Mouse (Mus musculus) kidney, embryonic 14.5 days (tissue): Measurements from ENCODE around the gene Lrrc25. TPM values are rescaled to one million over a fixed set of nuclear protein-coding genes. Genes with fewer than 3 reads are reported as not detected.

Experiments used
- ATAC-seq: fragments of 200-750 bp; cut with Nextera tagmentation; 2 replicates; pipeline ENCODE4 v1.8.0; 2017; ENCODE audit warnings: moderate number of reproducible peaks, mild to moderate bottlenecking, moderate TSS enrichment, moderate library complexity; ENCODE audit not compliant: low FRiP score, low TSS enrichment
- H3K27ac ChIP-seq: fragments of 300-500 bp; sonication (generic); 2 replicates; pipeline ENCODE4 v1.5.1; 2014; ENCODE audit warnings: low read depth, mild to moderate bottlenecking, low read length, moderate library complexity, mixed read lengths
- H3K27me3 ChIP-seq: fragments of 300-500 bp; sonication (generic); 2 replicates; pipeline ENCODE4 v1.6.1; 2014; ENCODE audit warnings: mild to moderate bottlenecking, low read length; ENCODE audit not compliant: control insufficient read depth, insufficient read depth
- H3K36me3 ChIP-seq: fragments of 300-500 bp; sonication (generic); 2 replicates; pipeline ENCODE4 v1.6.1; 2014; ENCODE audit warnings: low read length, mixed read lengths; ENCODE audit not compliant: control insufficient read depth, insufficient read depth
- H3K4me1 ChIP-seq: fragments of 300-500 bp; sonication (generic); 2 replicates; pipeline ENCODE4 v1.6.1; 2014; ENCODE audit warnings: low read length, mixed read lengths; ENCODE audit not compliant: control insufficient read depth, insufficient read depth
- H3K4me2 ChIP-seq: fragments of 300-500 bp; sonication (generic); replicated peaks from 2 replicates; pipeline ENCODE4 v1.6.1; 2014; ENCODE audit warnings: low read depth, mild to moderate bottlenecking, low read length
- H3K4me3 ChIP-seq: fragments of 300-500 bp; sonication (generic); 2 replicates; pipeline ENCODE4 v1.5.1; 2014; ENCODE audit warnings: mild to moderate bottlenecking, low read length
- H3K9ac ChIP-seq: fragments of 300-500 bp; sonication (generic); 2 replicates; pipeline ENCODE4 v1.6.1; 2014; ENCODE audit warnings: low read depth, mild to moderate bottlenecking, low read length, moderate library complexity
- H3K9me3 ChIP-seq: fragments of 300-500 bp; sonication (generic); 2 replicates; pipeline ENCODE4 v1.6.1; 2016; ENCODE audit warnings: low read length; ENCODE audit not compliant: control insufficient read depth
- WGBS: fragments of 180-500 bp; shearing (Covaris S2); extraction: QIAGEN DNeasy Blood & Tissue Kit; methylation state at CpG from one replicate; pipeline ENCODE4 v1.1.7; 2014; 5-methylcytosine and 5-hydroxymethylcytosine counted together
- polyA plus RNA-seq: library from polyadenylated mRNA; unstranded; fragments of >200 nt; fragmentation: Nextera tagmentation; extraction: Ambion mirVana; gene quantifications from 2 replicates; pipeline ENCODE4 v1.2.1, GENCODE M21; 2014

Gene Lrrc25
- polyA plus RNA-seq, 1 experiment from 2014 or later = 1.4 TPM

DNA sequence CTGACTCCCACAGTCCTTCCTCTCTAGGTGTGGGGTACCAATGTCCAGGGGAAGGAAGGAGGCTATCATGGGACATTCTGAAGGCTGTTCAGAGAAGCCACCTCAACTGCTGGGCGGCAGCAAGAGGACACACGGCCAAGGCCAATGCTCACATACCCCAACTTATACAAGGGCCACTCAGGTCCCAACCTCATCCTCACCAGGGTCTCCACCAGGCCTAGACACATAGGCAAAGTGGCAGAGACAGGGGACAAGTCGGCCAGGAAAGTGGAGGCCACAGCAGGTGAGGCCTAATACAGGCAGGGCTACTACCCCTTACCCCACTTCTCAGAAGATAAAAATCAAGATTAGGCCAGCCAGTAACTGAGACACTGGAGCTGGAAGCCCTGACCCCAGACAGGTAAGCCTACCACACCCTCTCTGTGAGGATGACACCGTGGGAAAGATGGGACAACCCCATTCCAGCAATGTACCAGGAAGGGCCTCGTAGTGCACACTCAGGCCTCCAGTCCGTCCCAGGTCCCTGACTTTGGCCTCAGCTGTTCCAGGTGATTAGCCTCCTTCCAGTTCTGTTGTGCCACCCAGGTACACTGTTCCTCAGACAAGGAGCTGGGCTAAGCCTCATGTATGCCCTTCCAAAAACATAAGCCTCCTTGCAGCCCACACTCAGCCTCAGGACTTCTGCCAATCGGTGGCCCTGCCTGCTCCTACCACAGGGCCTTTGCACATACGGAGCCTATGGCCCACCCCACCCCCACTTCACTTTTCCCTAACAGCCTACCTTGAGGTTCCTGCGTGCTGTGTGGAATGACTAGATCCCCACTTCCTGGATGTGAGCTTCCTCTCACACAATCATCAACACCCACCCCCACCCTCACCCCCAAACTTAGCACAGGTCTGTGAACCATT lies 9.8 kb upstream of the Lrrc25 start:
- peak overlapping the region; percentile 99; the same call in 1 of the 2 replicates for H3K4me2 ChIP-seq
- WGBS = 84% methylated on average over 9 of the region's 9 CpGs
- peak overlapping the region; percentile 91; the same call in 1 of the 2 replicates for H3K9ac ChIP-seq
- peaks cover 17% of the 10 kb centered on the region for H3K36me3 ChIP-seq
- no peak overlapping the region for H3K27ac ChIP-seq
- peaks cover 43% of the 10 kb centered on the region for H3K4me1 ChIP-seq
- H3K9me3 ChIP-seq = no peaks in the 10 kb centered on the region; the same call in 1 of the 2 replicates
- ATAC-seq = no peak
- H3K27me3 ChIP-seq = no peaks in the 10 kb centered on the region
- peak overlapping the region; percentile 85; the same call in 1 of the 2 replicates for H3K4me3 ChIP-seq

DNA sequence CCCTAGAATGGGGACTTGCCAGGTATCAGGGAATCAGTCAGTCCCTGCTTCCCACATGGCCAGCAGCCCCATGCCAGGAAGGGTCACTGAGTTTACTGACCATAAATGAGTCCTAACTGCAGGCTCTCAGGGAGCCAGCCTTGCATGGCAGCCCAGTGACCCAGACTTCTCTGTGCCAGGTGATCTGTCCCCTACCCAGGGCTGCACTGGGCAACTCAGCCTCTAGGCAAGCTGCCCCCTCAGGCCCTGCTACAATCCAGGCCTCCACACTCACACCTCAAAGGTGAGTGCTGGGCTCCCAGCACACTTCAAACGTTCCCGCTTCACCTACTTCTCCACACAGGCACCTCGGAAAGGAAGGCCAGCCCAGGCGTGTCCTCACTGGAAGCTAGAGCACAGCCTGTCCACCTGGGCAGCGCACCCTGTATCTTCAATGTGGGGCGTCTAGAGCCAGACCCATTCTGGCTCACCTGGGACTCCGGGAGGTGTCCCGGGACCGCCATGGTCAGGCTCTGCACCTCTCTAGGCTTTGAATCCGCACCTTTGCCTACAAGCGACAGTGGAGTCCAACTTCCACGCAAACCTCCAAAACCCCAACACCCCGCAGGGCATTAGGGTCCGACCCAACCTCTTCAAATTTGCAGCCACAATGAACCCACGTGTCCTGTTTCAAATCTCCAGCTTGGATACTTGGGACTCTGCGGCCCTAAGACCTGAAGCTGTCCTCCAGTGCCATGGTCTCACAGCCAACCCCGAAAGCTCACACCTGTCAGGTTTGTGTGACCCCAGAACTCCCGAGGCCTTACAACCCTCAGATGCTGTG lies 9.0 kb upstream of the Lrrc25 start:
- Histone ChIP-seq H3K4me3 (peak overlapping the region; percentile 85), H3K36me3 (peaks cover 14% of the 10 kb centered on the region), H3K4me1 (peaks cover 37% of the 10 kb centered on the region), H3K9ac (peak overlapping the region; percentile 91), H3K9me3 (no peaks in the 10 kb centered on the region; the same call in 1 of the 2 replicates), H3K4me2 (peak overlapping the region; percentile 99), H3K27me3 (no peaks in the 10 kb centered on the region), H3K27ac (peak overlapping the region; percentile 97; the same call in 1 of the 2 replicates)
- ATAC-seq = no peak
- 56% methylated on average over 18 of the region's 18 CpGs for WGBS

DNA sequence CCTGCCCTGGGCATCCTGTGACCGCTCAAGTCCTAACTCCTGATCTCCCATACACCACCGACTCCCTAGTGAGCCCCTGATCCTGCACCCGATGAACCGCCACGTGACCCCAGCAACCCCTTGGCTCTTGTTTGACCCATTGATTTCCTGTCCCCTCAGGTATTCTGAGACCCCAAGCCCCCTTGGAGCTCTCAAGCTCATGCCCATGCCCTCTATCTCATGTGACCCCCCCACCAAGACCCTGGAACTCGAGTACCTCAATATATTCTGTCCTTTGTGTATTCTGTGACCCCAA lies 8.4 kb upstream of the Lrrc25 start:
- H3K4me3 ChIP-seq = peak overlapping the region; percentile 85
- peak overlapping the region; percentile 97 for H3K27ac ChIP-seq
- H3K36me3 ChIP-seq = peaks cover 8% of the 10 kb centered on the region; the same call in 1 of the 2 replicates
- H3K9me3 ChIP-seq = no peaks in the 10 kb centered on the region; the same call in 1 of the 2 replicates
- 17% methylated on average over 6 of the region's 6 CpGs for WGBS
- peaks cover 37% of the 10 kb centered on the region for H3K4me1 ChIP-seq
- ATAC-seq = no peak
- peak overlapping the region; percentile 99 for H3K4me2 ChIP-seq
- peak overlapping the region; percentile 91 for H3K9ac ChIP-seq
- H3K27me3 ChIP-seq = no peaks in the 10 kb centered on the region

DNA sequence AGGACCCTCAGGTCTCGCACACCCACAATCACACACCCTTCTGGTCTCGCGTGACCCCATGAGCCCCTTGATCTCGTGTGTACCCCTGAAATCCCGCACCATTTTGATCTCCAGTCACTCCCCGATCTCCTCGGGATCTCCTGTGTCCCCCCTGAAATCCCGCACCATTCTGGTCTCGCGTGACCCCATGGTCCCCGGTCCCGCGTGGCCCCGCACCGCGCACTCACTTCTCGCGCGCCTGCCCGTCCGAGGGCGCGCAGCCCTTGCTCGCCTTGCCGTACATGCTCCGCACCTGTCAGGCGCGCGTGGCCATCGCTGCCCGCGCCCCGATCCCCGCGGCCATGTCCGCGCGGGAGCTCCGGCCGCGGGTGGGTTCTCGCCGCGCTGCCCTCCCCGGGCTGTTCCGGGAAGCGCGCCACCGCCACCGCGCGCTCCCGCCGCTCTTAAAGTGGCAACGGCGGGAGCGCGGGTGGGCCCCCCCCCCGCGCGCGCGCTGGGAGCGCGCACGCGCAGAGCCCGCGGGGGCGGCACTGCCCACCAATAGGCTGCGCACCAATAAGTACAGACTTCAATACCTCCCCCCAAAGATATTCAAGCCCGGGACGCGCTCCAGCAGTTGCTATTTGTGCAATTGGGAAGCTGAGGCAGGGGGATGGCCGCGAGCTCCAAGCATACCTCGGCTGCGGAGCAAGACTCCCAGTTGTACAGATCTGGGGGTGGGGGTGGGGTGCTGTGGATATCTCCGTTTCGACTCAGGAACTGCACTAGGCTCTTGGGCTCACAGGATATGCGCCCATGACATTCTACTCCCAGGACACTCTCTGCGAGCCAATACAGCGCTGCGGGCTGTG lies 7.8 kb upstream of the Lrrc25 start:
- no peak for ATAC-seq
- H3K4me1 ChIP-seq = peaks cover 37% of the 10 kb centered on the region
- H3K27ac ChIP-seq = peak overlapping the region; percentile 97
- H3K36me3 ChIP-seq = peaks cover 5% of the 10 kb centered on the region; the same call in 1 of the 2 replicates
- 1% methylated on average over 84 of the region's 84 CpGs for WGBS
- H3K9me3 ChIP-seq = no peaks in the 10 kb centered on the region
- H3K4me3 ChIP-seq = peak overlapping the region; percentile 85
- peak overlapping the region; percentile 99 for H3K4me2 ChIP-seq
- H3K9ac ChIP-seq = peak overlapping the region; percentile 91
- H3K27me3 ChIP-seq = no peaks in the 10 kb centered on the region

DNA sequence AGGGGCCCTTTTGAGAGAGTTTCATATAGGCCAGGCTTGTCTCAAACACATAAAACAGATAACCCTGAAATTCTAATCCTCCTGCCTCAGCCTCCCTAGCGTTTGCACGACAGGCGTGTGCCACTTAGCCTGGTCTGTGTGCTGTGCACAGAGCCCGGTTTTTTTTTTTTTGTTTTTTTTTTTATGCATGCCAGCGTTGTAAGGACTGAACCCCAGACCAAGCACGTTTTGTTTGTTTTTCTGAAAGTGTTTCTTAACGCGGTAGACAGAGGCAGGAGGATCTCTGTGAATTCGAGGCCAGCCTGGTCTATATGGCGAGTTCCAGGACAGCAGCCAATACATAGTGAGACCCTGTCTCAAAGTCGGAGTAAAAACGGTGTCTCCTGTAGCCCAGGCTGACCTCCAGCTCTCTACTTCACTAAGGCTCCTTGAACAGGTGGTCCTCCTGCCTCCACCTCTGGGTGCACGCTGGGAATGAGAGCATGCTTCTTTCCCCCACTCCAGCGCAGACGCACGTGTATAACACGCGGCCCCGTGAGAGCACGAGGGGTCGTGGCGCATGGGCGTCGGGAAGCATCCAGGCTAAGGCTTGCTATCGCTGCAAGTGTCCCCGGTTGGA lies 7.1 kb upstream of the Lrrc25 start, which contains the start of gene Ssbp4:
TSS of gene Ssbp4 (minus strand) at position 124 of the 619 bp plus-strand sequence.
- H3K4me1 ChIP-seq = peaks cover 37% of the 10 kb centered on the region
- ATAC-seq = no peak; the same call in 1 of the 2 replicates

DNA sequence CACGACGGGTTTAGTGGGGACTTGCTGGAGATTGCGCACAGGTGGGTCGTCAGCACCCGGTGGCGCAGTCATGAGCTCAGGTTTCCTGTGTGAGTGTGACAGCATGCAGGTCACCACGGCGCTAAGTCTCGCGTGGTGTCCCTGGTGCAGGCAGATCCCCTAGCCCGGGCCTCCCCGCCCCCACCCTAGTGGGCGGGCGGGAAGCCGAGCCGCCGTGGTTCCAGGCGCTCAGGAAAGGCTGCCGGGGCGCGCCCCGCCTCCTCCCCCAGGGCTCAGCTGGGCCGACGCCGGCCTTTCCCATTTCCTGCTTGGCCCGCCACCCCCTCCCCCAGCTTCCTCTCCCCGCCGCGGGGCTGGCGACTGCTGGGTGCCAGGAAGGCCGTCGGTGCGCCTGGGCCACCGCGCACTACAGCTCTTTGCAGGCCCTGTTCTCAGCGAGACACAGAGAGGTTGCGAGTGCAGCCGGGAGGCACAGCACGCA lies 6.5 kb upstream of the Lrrc25 start:
- Histone ChIP-seq H3K27ac (peak overlapping the region; percentile 97), H3K36me3 (peaks cover 5% of the 10 kb centered on the region; the same call in 1 of the 2 replicates), H3K4me2 (peak overlapping the region; percentile 99), H3K9ac (peak overlapping the region; percentile 56), H3K4me3 (peak overlapping the region; percentile 50), H3K9me3 (no peaks in the 10 kb centered on the region), H3K27me3 (no peaks in the 10 kb centered on the region), H3K4me1 (peaks cover 34% of the 10 kb centered on the region)
- under 1% methylated on average over 31 of the region's 39 CpGs for WGBS
- peak; percentile 74 for ATAC-seq

More for the DNA sequence above, 7.1 kb upstream of the Lrrc25 start, which contains the start of gene Ssbp4:
- Histone ChIP-seq H3K27me3 (no peaks in the 10 kb centered on the region), H3K4me3 (peak within 1 kb of the TSS; percentile 85), H3K4me2 (peak within 1 kb of the TSS; percentile 99), H3K9me3 (no peaks in the 10 kb centered on the region), H3K36me3 (peaks cover 5% of the 10 kb centered on the region; the same call in 1 of the 2 replicates), H3K9ac (peak within 1 kb of the TSS; percentile 91), H3K27ac (peak within 1 kb of the TSS; percentile 97)
- 5% methylated on average over 26 of the region's 26 CpGs for WGBS

DNA sequence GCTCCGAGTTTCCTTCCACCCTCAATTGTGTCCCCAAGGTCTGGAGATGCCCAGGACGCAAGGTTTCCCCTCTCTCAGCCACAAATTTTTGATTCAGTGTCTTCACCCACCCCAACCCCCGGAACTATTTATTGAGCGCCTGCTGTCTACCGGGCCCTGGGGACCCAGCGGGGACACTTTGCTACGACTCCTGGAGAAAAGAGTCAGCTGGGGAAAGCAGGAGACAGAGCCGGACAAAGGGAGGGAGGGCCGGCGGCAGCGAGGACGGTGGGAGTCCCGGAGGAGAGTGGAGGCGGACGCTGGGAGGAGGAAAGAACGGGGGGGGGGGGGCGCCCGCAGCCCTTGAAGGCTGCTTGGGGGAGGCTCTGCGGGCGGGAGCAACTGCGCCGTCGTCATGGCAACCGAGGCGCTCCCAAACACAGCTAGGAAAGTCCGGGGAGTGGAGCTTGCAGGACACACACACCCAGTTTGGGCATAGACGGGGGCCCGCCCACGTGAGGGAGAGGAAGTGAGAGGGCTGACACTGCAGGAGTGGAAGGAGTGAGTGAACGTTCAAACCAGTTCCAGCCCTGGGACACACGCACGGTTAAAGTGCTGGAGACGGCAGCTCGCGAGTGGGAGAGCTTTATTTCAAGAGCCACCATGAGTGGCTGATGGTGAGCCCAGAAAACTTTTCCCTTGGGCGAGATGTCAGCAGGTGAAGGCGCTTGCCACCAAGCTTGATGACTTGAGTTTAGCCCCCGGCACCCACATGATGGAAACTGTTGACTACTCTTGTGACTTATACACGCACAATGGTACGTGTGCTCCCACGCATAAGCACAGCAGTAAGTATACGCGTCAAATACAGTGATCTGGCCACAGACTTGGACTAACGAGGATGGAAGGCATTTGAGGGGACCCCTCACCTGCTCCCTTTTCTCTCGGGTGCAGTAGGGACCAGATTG lies 5.8 kb upstream of the Lrrc25 start:
- H3K27ac ChIP-seq = peak overlapping the region; percentile 97
- peak overlapping the region; percentile 99 for H3K4me2 ChIP-seq
- H3K4me3 ChIP-seq = peak overlapping the region; percentile 50
- H3K9me3 ChIP-seq = no peaks in the 10 kb centered on the region
- H3K9ac ChIP-seq = peak overlapping the region; percentile 56
- H3K27me3 ChIP-seq = no peaks in the 10 kb centered on the region
- peaks cover 34% of the 10 kb centered on the region for H3K4me1 ChIP-seq
- H3K36me3 ChIP-seq = no peaks in the 10 kb centered on the region
- WGBS = 2% methylated on average over 32 of the region's 45 CpGs
- ATAC-seq = peak; percentile 64
